Mouse (Mus musculus) kidney, embryonic 16.5 days (tissue): Measurements from ENCODE around the gene A930033H14Rik. TPM values are rescaled to one million over a fixed set of nuclear protein-coding genes. Genes with fewer than 3 reads are reported as not detected.

Source experiments
- ATAC-seq: fragments of 200-750 bp; cut with Nextera tagmentation; 2 replicates; pipeline ENCODE4 v1.8.0; 2017; ENCODE audit warnings: moderate TSS enrichment; ENCODE audit not compliant: low FRiP score, low TSS enrichment
- H3K27ac ChIP-seq: fragments of 300-500 bp; sonication (generic); 2 replicates; pipeline ENCODE4 v1.5.1; 2014; ENCODE audit warnings: low read length
- H3K27me3 ChIP-seq: fragments of 300-500 bp; sonication (generic); 2 replicates; pipeline ENCODE4 v1.6.1; 2014; ENCODE audit warnings: low read length, control low read depth, mixed read lengths; ENCODE audit not compliant: insufficient read depth
- H3K36me3 ChIP-seq: fragments of 300-500 bp; sonication (generic); 2 replicates; pipeline ENCODE4 v1.6.1; 2014; ENCODE audit warnings: low read length, control low read depth, mixed read lengths; ENCODE audit not compliant: insufficient read depth
- H3K4me1 ChIP-seq: fragments of 300-500 bp; sonication (generic); 2 replicates; pipeline ENCODE4 v1.6.1; 2014; ENCODE audit warnings: low read length, control low read depth, mixed read lengths; ENCODE audit not compliant: insufficient read depth
- H3K4me2 ChIP-seq: fragments of 300-500 bp; sonication (generic); replicated peaks from 2 replicates; pipeline ENCODE4 v1.6.1; 2014; ENCODE audit warnings: low read depth, low read length
- H3K4me3 ChIP-seq: fragments of 300-500 bp; sonication (generic); 2 replicates; pipeline ENCODE4 v1.5.1; 2014; ENCODE audit warnings: mild to moderate bottlenecking, low read length
- H3K9ac ChIP-seq: fragments of 300-500 bp; sonication (generic); replicated peaks from 2 replicates; pipeline ENCODE4 v1.6.1; 2014; ENCODE audit warnings: low read length
- H3K9me3 ChIP-seq: fragments of 300-500 bp; sonication (generic); 2 replicates; pipeline ENCODE4 v1.6.1; 2016; ENCODE audit warnings: low read length, control low read depth
- WGBS: fragments of 180-500 bp; shearing (Covaris S2); extraction: QIAGEN DNeasy Blood & Tissue Kit; methylation state at CpG from one replicate; pipeline ENCODE4 v1.1.7; 2014; 5-methylcytosine and 5-hydroxymethylcytosine counted together
- polyA plus RNA-seq: library from polyadenylated mRNA; unstranded; fragments of >200 nt; fragmentation: Nextera tagmentation; extraction: Ambion mirVana; gene quantifications from 2 replicates; pipeline ENCODE4 v1.2.1, GENCODE M21; 2015

The A930033H14Rik gene
- polyA plus RNA-seq, 1 experiment from 2014 or later, result 2.3 TPM

DNA sequence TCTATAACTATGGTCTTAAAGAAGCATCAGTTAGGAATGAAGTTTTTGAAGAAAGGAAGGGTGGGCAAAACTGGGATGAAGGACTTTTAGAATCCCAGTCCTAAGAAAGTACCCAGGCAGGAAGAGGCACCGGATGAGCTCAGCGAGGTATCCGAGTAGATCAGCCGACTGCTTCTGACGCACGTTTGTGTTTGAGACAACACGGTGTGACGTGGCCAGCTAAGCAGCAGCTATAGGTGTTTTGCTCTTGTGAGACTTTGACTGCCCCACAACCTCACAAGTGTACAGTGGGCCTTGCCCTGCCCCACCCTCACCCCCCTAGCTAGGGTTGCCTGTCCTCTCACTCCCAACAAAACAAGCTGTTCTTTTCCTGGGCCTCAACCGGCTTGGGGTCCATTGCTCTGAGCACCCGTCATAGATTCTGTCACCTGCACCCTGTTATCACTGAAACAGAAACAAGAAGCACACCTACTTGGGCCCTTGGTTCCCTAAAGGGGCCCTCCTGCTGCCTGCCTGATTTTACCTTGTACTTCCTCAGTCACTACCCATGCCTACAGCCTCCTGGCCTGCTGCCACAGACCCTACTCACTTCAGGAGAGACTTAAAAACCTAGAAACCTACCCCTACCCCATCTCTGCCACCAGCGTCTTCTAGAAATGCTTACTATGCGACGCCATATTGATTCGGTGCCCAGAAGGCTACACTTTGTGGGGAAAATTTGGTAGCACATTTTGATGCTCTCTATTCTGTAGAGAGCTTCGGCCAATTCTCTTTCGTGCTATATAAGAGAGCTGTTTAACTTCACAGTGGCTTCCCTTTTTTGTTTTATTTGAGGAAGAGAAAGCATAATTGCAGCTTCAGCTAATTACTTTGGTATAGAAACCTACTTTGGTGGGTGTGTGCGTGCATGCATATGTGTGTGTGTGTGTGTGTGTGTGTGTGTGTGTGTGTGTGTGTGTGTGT, 39.5 kb upstream of the A930033H14Rik start:
- Histone ChIP-seq H3K4me1 (peaks cover 38% of the 10 kb centered on the region), H3K9me3 (0 out of 2 replicates have a peak, but pooled peaks cover under 1% of the 10 kb centered on the region), H3K4me2 (no peak overlapping the region), H3K27ac (peak overlapping the region; percentile 95), H3K4me3 (no peak overlapping the region), H3K36me3 (peaks cover 20% of the 10 kb centered on the region), H3K9ac (peak overlapping the region; percentile 26; the same call in 1 of the 2 replicates), H3K27me3 (no peaks in the 10 kb centered on the region)
- WGBS, result 80% methylated on average over 17 of the region's 17 CpGs
- ATAC-seq, result no peak

DNA sequence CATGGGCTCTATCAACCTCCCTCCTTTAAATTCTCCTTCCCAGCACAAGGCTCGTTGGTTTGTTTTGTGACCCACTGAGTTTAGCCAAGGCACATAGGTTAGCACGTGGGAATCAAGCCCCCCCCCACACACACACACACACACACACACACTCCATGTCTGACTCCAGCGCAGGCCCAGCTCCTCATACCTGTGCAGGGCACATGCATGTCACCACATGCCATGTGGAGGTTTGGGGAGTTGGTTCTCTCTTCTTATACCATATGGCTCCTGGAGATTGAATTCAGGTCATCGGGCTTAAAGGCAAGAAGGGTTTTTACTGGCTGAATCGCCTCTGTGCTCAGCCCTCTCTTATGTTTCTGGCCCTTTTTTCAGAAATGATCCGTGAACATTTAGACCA, 38.4 kb upstream of the A930033H14Rik start:
- no peak overlapping the region for H3K4me3 ChIP-seq
- H3K9me3 ChIP-seq, result 0 out of 2 replicates have a peak, but pooled peaks cover 2% of the 10 kb centered on the region
- H3K4me2 ChIP-seq, result no peak overlapping the region
- H3K27ac ChIP-seq, result no peak overlapping the region
- no peak overlapping the region for H3K9ac ChIP-seq
- H3K27me3 ChIP-seq, result no peaks in the 10 kb centered on the region
- ATAC-seq, result no peak
- H3K4me1 ChIP-seq, result peaks cover 39% of the 10 kb centered on the region
- H3K36me3 ChIP-seq, result peaks cover 20% of the 10 kb centered on the region
- 82% methylated on average over 6 of the region's 6 CpGs for WGBS

DNA sequence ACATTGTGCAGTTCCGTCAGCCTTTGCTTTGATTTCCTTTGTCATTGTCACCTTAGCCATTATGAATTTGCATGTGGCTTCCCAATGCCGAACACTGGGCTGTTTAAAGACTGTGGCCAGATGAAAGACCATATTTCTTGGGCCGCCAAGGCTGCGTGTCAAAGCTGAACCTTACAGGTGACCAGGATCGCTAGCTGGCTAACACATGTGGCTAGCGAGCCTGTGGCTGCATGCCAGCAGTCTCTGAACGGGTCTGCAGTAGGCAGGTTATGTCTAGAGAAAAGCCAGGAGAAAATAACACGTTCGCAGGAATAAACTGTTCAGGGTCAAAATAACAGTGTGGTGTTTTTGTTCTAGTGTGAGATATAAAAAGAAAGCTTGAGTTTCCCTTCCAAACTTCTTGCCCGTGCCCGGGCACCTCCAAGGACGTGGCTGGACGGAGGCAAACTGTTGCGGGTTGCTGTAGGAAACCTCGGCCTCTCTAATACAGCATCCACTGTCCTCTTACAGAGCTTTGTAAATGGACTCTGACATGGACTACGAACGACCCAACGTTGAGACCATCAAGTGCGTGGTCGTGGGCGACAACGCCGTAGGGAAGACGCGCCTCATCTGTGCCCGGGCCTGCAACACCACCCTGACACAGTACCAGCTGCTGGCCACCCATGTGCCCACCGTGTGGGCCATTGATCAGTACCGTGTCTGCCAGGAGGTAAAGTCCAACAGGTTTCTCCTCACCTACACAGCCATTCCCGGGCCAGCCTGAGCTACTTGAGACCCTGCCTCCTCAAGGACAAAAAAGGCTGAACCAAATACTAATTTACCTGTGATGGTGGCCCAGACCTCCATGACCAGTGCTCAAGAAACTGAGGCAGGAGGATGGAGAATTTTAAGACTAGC, 35.6 kb upstream of the A930033H14Rik start:
- ATAC-seq, result no peak
- no peak overlapping the region for H3K9ac ChIP-seq
- WGBS, result 82% methylated on average over 29 of the region's 29 CpGs
- H3K36me3 ChIP-seq, result peaks cover 20% of the 10 kb centered on the region
- no peak overlapping the region for H3K27ac ChIP-seq
- H3K4me3 ChIP-seq, result no peak overlapping the region
- 0 out of 2 replicates have a peak, but pooled peaks cover 2% of the 10 kb centered on the region for H3K9me3 ChIP-seq
- no peaks in the 10 kb centered on the region for H3K27me3 ChIP-seq
- H3K4me1 ChIP-seq, result peaks cover 26% of the 10 kb centered on the region
- H3K4me2 ChIP-seq, result no peak overlapping the region

DNA sequence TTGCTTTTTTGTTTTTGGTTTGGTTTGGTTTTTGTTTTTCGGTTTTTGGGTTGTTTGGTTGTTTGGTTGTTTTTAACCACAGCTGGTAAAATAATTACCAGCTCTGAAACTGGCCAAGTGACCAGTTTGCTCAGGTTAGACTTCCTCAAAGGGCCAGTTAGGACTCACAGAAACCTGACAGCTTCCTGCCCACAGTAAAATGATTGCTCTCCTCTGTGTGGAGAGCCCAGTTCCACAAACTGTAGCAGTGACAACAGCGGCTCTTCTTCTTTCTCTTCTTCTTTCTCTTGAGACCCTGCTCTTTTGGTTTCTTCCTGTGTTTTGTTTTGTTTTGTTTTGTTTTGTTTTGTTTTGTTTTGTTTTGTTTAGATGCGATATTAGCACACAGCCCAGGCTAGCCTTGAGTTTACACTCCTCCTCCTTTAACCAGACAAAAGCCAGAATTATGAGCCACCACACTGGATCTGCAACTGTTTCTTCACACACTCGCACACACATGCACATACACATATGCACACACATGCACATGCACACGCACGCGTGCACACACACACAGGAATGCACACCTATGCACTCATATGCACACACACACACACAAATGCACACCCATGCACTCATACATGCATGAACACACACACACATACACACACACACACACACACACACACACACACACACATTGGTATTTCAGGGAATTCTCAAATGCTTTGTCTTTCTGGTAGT, 34.6 kb upstream of the A930033H14Rik start:
- no peak overlapping the region for H3K4me3 ChIP-seq
- no peak overlapping the region for H3K4me2 ChIP-seq
- 0 out of 2 replicates have a peak, but pooled peaks cover 2% of the 10 kb centered on the region for H3K9me3 ChIP-seq
- no peak for ATAC-seq
- H3K36me3 ChIP-seq, result peaks cover 20% of the 10 kb centered on the region
- H3K9ac ChIP-seq, result no peak overlapping the region
- peaks cover 15% of the 10 kb centered on the region for H3K4me1 ChIP-seq
- H3K27ac ChIP-seq, result no peak overlapping the region
- no peaks in the 10 kb centered on the region for H3K27me3 ChIP-seq
- 94% methylated on average over 7 of the region's 7 CpGs for WGBS

- H3K27me3 ChIP-seq, result no peaks in the 10 kb centered on the region
- H3K36me3 ChIP-seq, result peaks cover 20% of the 10 kb centered on the region
- no peak overlapping the region for H3K4me3 ChIP-seq
- no peak overlapping the region for H3K4me2 ChIP-seq
- H3K9ac ChIP-seq, result no peak overlapping the region
- 79% methylated on average over 3 of the region's 3 CpGs for WGBS
- no peak overlapping the region for H3K27ac ChIP-seq
- no peak for ATAC-seq
- peaks cover 10% of the 10 kb centered on the region for H3K4me1 ChIP-seq
- 0 out of 2 replicates have a peak, but pooled peaks cover 2% of the 10 kb centered on the region for H3K9me3 ChIP-seq
These were observed 33.9 kb upstream of the A930033H14Rik start for GRCm38 (mm10) chr10:69246762-69247161.

DNA sequence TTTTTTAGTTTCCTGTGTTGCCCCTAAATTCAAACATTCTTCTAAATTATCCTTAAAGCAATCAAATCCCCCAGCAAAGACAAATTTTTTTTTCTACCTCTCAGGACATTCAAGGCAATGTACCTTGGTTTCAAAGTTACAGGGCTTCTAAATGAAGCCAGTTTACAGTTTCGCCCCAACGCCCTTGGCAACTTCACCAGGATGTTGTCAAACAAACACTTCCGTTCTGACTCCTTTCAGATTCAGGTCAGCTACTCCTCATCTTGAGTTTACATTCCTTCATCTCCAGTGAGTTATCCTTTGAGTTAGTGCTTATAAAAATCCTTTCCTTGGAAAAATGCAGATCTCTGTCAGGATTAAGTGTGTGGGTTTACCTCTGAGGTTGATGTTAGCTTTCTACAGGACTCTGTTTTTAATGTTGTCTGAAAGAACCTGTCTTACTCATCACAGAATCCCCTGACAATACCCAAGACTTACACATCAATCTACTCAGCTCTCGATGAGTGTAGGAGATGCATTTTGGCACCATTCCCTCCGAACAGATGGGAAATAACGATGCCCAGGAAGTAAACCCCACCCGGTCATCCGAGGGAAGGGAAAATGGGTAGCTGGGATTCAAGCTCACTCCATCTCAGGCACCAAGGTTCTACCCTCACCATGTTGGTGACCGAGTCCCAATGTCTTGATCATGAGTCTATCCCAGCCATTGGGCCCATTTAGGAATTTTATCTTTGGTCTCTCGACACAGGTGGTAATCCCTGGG, 33.2 kb upstream of the A930033H14Rik start:
- Histone ChIP-seq H3K4me2 (no peak overlapping the region), H3K27ac (no peak overlapping the region)
- ATAC-seq, result no peak

DNA sequence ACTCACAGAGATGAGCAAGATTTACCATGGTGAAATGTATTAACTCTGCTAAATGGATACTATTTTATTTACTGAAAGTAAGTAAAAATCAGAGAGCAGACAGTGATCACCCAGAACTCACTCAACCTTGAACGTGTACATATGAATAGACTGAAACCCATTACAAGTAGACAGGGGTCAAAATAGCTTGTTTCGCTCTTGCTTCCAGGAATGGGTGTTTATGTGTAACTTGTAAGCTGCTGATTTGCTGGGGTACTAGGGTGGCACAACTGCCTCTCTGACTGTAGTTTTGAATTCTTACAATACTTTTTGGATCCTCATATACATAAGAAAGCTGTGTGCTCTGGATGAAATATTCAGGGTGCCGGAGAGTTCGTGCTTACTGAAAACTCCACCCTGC, 32.3 kb upstream of the A930033H14Rik start:
- H3K4me1 ChIP-seq, result peaks cover 10% of the 10 kb centered on the region
- H3K36me3 ChIP-seq, result peaks cover 16% of the 10 kb centered on the region
- no peak overlapping the region for H3K27ac ChIP-seq
- H3K9me3 ChIP-seq, result 0 out of 2 replicates have a peak, but pooled peaks cover 2% of the 10 kb centered on the region
- 69% methylated on average over 4 of the region's 4 CpGs for WGBS
- no peak overlapping the region for H3K9ac ChIP-seq
- no peak for ATAC-seq
- H3K4me2 ChIP-seq, result no peak overlapping the region
- H3K27me3 ChIP-seq, result no peaks in the 10 kb centered on the region
- H3K4me3 ChIP-seq, result no peak overlapping the region

More for the DNA sequence above, 33.2 kb upstream of the A930033H14Rik start:
- H3K36me3 ChIP-seq, result peaks cover 20% of the 10 kb centered on the region
- H3K9ac ChIP-seq, result no peak overlapping the region
- H3K4me3 ChIP-seq, result no peak overlapping the region
- no peaks in the 10 kb centered on the region for H3K27me3 ChIP-seq
- H3K9me3 ChIP-seq, result 0 out of 2 replicates have a peak, but pooled peaks cover 2% of the 10 kb centered on the region
- WGBS, result 79% methylated on average over 10 of the region's 10 CpGs
- H3K4me1 ChIP-seq, result peaks cover 10% of the 10 kb centered on the region

GRCm38 (mm10) chr10:69240530-69240929, 27.6 kb upstream of the A930033H14Rik start:
- H3K36me3 ChIP-seq, result 0 out of 2 replicates have a peak, but pooled peaks cover 9% of the 10 kb centered on the region
- no peaks in the 10 kb centered on the region for H3K27me3 ChIP-seq
- WGBS, result 91% methylated on average over 2 of the region's 2 CpGs
- peaks cover 4% of the 10 kb centered on the region for H3K9me3 ChIP-seq
- peaks cover 3% of the 10 kb centered on the region; the same call in 1 of the 2 replicates for H3K4me1 ChIP-seq
- H3K4me3 ChIP-seq, result no peak overlapping the region
- ATAC-seq, result no peak
- no peak overlapping the region for H3K4me2 ChIP-seq
- no peak overlapping the region for H3K9ac ChIP-seq
- H3K27ac ChIP-seq, result no peak overlapping the region
